Mouse (Mus musculus): ENCODE data around the gene Ago4. TPM values are rescaled to one million over a fixed set of nuclear protein-coding genes. Genes with fewer than 3 reads are reported as not detected.

Ago4 gene
- polyA plus RNA-seq, 1 experiment from 2014 or later, result 0.63 TPM

GRCm38 (mm10) chr4:126464892-126465235 lies 68.4 kb downstream of the Ago4 start:
- no peak overlapping the region for H3K9ac ChIP-seq (replicated peaks)
- DNase-seq, result no peak
- no peak for ATAC-seq
- TF ChIP-seq EP300 (IDR thresholded peaks at IDR 0.05; ENCODE audit: low read depth), result no peak
- no peak for TF ChIP-seq CTCF (IDR thresholded peaks at IDR 0.05; ENCODE audit: low read depth)
- no peak overlapping the region for H3K4me2 ChIP-seq (ENCODE audit: low read depth, low read length)
- no peaks in the 10 kb centered on the region for H3K9me3 ChIP-seq (ENCODE audit: low read length)
- no peaks in the 10 kb centered on the region for H3K27me3 ChIP-seq (ENCODE audit: insufficient read depth, low read length)
- WGBS (ENCODE audit: insufficient replicate concordance), result 34% methylated on average over 2 of the region's 2 CpGs
- no peak overlapping the region for H3K27ac ChIP-seq (ENCODE audit: low read depth)
- peaks cover 21% of the 10 kb centered on the region for H3K4me1 ChIP-seq (ENCODE audit: insufficient read depth)
- H3K4me3 ChIP-seq (ENCODE audit: low read depth, low read length), result no peak overlapping the region
- H3K36me3 ChIP-seq (replicated peaks; ENCODE audit: insufficient read depth, low read length), result 0 out of 2 replicates have a peak, but pooled peaks cover 2% of the 10 kb centered on the region

- 33% methylated on average over 4 of the region's 4 CpGs for WGBS (ENCODE audit: insufficient replicate concordance)
- H3K27me3 ChIP-seq (ENCODE audit: insufficient read depth, low read length), result no peaks in the 10 kb centered on the region
- no peaks in the 10 kb centered on the region for H3K9me3 ChIP-seq (ENCODE audit: low read length)
- DNase-seq (no peak), ATAC-seq (no peak)
- H3K4me3 ChIP-seq (ENCODE audit: low read depth, low read length), result no peak overlapping the region
- H3K27ac ChIP-seq (ENCODE audit: low read depth), result no peak overlapping the region
- H3K4me1 ChIP-seq (ENCODE audit: insufficient read depth), result peaks cover 21% of the 10 kb centered on the region
- no peak overlapping the region for H3K4me2 ChIP-seq (ENCODE audit: low read depth, low read length)
- no peak for TF ChIP-seq CTCF (IDR thresholded peaks at IDR 0.05; ENCODE audit: low read depth)
- no peak for TF ChIP-seq EP300 (IDR thresholded peaks at IDR 0.05; ENCODE audit: low read depth)
- no peak overlapping the region for H3K9ac ChIP-seq (replicated peaks)
- H3K36me3 ChIP-seq (replicated peaks; ENCODE audit: insufficient read depth, low read length), result 0 out of 2 replicates have a peak, but pooled peaks cover 6% of the 10 kb centered on the region
Observed at GRCm38 (mm10) chr4:126464189-126464891, 68.9 kb downstream of the Ago4 start.

- 84% methylated on average over 7 of the region's 7 CpGs for WGBS (ENCODE audit: insufficient replicate concordance)
- H3K36me3 ChIP-seq (replicated peaks; ENCODE audit: insufficient read depth, low read length), result peaks cover 43% of the 10 kb centered on the region
- H3K27ac ChIP-seq (ENCODE audit: low read depth), result no peak overlapping the region
- H3K9ac ChIP-seq (replicated peaks), result no peak overlapping the region
- ATAC-seq (no peak), DNase-seq (no peak)
- TF ChIP-seq CTCF (IDR thresholded peaks at IDR 0.05; ENCODE audit: low read depth) (no peak), EP300 (IDR thresholded peaks at IDR 0.05; ENCODE audit: low read depth) (no peak)
- no peaks in the 10 kb centered on the region for H3K4me1 ChIP-seq (ENCODE audit: insufficient read depth)
- no peak overlapping the region for H3K4me3 ChIP-seq (ENCODE audit: low read depth, low read length)
- no peaks in the 10 kb centered on the region for H3K27me3 ChIP-seq (ENCODE audit: insufficient read depth, low read length)
- H3K4me2 ChIP-seq (ENCODE audit: low read depth, low read length), result no peak overlapping the region
- no peaks in the 10 kb centered on the region for H3K9me3 ChIP-seq (ENCODE audit: low read length)
Observed at GRCm38 (mm10) chr4:126455441-126455840, 77.8 kb downstream of the Ago4 start.

- ATAC-seq (no peak), DNase-seq (no peak)
- TF ChIP-seq CTCF (IDR thresholded peaks at IDR 0.05; ENCODE audit: low read depth) (no peak), EP300 (IDR thresholded peaks at IDR 0.05; ENCODE audit: low read depth) (no peak)
- H3K9ac ChIP-seq (replicated peaks), result no peak overlapping the region
- H3K36me3 ChIP-seq (replicated peaks; ENCODE audit: insufficient read depth, low read length), result peaks cover 40% of the 10 kb centered on the region
- 84% methylated on average over 5 of the region's 5 CpGs for WGBS (ENCODE audit: insufficient replicate concordance)
- H3K9me3 ChIP-seq (ENCODE audit: low read length), result no peaks in the 10 kb centered on the region
- H3K27me3 ChIP-seq (ENCODE audit: insufficient read depth, low read length), result no peaks in the 10 kb centered on the region
- H3K4me1 ChIP-seq (ENCODE audit: insufficient read depth), result no peaks in the 10 kb centered on the region
- no peak overlapping the region for H3K4me2 ChIP-seq (ENCODE audit: low read depth, low read length)
- no peak overlapping the region for H3K4me3 ChIP-seq (ENCODE audit: low read depth, low read length)
- H3K27ac ChIP-seq (ENCODE audit: low read depth), result no peak overlapping the region
Observed at GRCm38 (mm10) chr4:126454547-126455254, 78.6 kb downstream of the Ago4 start.

GRCm38 (mm10) chr4:126450268-126450667 lies 83.0 kb downstream of the Ago4 start:
- Histone ChIP-seq H3K27me3 (ENCODE audit: insufficient read depth, low read length) (no peaks in the 10 kb centered on the region), H3K9ac (replicated peaks) (no peak overlapping the region), H3K4me3 (ENCODE audit: low read depth, low read length) (no peak overlapping the region), H3K27ac (ENCODE audit: low read depth) (no peak overlapping the region), H3K36me3 (replicated peaks; ENCODE audit: insufficient read depth, low read length) (peaks cover 27% of the 10 kb centered on the region), H3K9me3 (ENCODE audit: low read length) (no peaks in the 10 kb centered on the region), H3K4me1 (ENCODE audit: insufficient read depth) (no peaks in the 10 kb centered on the region), H3K4me2 (ENCODE audit: low read depth, low read length) (no peak overlapping the region)
- TF ChIP-seq CTCF (IDR thresholded peaks at IDR 0.05; ENCODE audit: low read depth), result no peak
- TF ChIP-seq EP300 (IDR thresholded peaks at IDR 0.05; ENCODE audit: low read depth), result no peak
- DNase-seq, result no peak
- 77% methylated on average over 1 of the region's 1 CpGs for WGBS (ENCODE audit: insufficient replicate concordance)
- no peak for ATAC-seq

GRCm38 (mm10) chr4:126447126-126447525 lies 86.1 kb downstream of the Ago4 start:
- no peaks in the 10 kb centered on the region for H3K4me1 ChIP-seq (ENCODE audit: insufficient read depth)
- H3K9me3 ChIP-seq (ENCODE audit: low read length), result no peaks in the 10 kb centered on the region
- H3K27me3 ChIP-seq (ENCODE audit: insufficient read depth, low read length), result no peaks in the 10 kb centered on the region
- no peak overlapping the region for H3K9ac ChIP-seq (replicated peaks)
- WGBS (ENCODE audit: insufficient replicate concordance), result 81% methylated on average over 7 of the region's 7 CpGs
- ATAC-seq, result no peak
- TF ChIP-seq CTCF (IDR thresholded peaks at IDR 0.05; ENCODE audit: low read depth) (no peak), EP300 (IDR thresholded peaks at IDR 0.05; ENCODE audit: low read depth) (no peak)
- H3K4me2 ChIP-seq (ENCODE audit: low read depth, low read length), result no peak overlapping the region
- peaks cover 18% of the 10 kb centered on the region; the same call in 1 of the 2 replicates for H3K36me3 ChIP-seq (replicated peaks; ENCODE audit: insufficient read depth, low read length)
- no peak overlapping the region for H3K4me3 ChIP-seq (ENCODE audit: low read depth, low read length)
- H3K27ac ChIP-seq (ENCODE audit: low read depth), result no peak overlapping the region
- no peak for DNase-seq

All from liver, postnatal 0 days (tissue).